Mouse (Mus musculus): Measurements from ENCODE around the gene Nmt1. TPM values are rescaled to one million over a fixed set of nuclear protein-coding genes. Genes with fewer than 3 reads are reported as not detected.

The Nmt1 gene
- polyA plus RNA-seq, 2 experiments, result 22.3 to 44.3 TPM

DNA sequence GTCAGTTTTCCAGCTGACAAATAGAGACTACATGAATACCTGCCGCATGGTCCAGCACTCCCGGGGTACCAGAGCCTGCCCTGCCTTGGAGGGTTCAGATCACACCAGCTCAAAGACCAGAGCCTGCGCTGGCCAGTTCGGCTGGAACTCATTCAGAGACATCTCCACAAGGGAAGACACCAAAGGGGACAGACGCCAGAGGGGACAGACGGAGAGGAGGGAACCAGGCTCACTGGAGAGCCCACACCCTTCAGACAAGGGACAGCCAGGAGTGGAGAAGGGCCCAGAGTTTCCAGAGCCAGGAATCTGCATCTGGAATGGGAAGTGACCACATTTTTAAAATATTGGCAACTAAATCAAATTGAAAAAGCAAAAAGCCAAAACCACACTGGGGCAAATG lies 53.6 kb downstream of the Nmt1 start:
- peaks cover 10% of the 10 kb centered on the region for H3K27me3 ChIP-seq (ENCODE audit: control insufficient read depth, insufficient read depth, low read length)
- no peak overlapping the region for H3K9ac ChIP-seq (replicated peaks)
- DNase-seq (ENCODE audit: low read depth in 3 of 3, low spot score in 3 of 3) (no peak), ATAC-seq (ENCODE audit: insufficient read depth) (no peak)
- TF ChIP-seq EP300 (IDR thresholded peaks at IDR 0.05; ENCODE audit: low read depth) (no peak), CTCF (IDR thresholded peaks at IDR 0.05; ENCODE audit: low read depth) (no peak)
- H3K4me1 ChIP-seq (replicated peaks; ENCODE audit: control insufficient read depth in 2 of 2, insufficient read depth in 2 of 2, low read length in 1 of 2), result no peaks in the 10 kb centered on the region
- no peak overlapping the region for H3K4me3 ChIP-seq (ENCODE audit: insufficient read depth in 1 of 2, low read depth in 2 of 2, low read length in 2 of 2)
- no peak overlapping the region for H3K4me2 ChIP-seq (ENCODE audit: low read depth)
- H3K9me3 ChIP-seq (ENCODE audit: control insufficient read depth, low read length), result no peaks in the 10 kb centered on the region
- no peaks in the 10 kb centered on the region for H3K36me3 ChIP-seq (replicated peaks; ENCODE audit: control insufficient read depth, insufficient read depth, low read depth)
- H3K27ac ChIP-seq, result no peak overlapping the region
- 66% methylated on average over 6 of the region's 6 CpGs for WGBS (ENCODE audit: insufficient replicate concordance)

DNA sequence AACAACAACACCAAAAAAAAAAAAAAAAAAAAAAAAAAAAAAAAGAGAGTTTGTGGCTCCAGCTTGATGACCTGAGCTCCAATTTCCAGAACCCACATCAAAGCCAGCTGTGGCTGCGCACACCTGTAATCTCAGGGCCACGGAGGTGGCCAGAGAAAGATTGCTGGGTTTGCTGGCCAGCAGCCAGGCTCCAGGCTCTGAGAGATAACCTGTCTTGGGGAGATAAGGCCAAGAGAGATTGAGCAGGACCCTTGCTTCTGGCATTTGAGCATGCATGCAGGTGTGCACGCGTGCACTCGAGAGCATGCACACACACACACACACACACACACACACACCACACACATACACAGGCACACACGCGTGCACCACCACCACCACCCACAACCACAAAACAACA lies 65.3 kb downstream of the Nmt1 start:
- TF ChIP-seq EP300 (IDR thresholded peaks at IDR 0.05; ENCODE audit: low read depth), result no peak
- TF ChIP-seq CTCF (IDR thresholded peaks at IDR 0.05; ENCODE audit: low read depth), result no peak
- Histone ChIP-seq H3K27me3 (ENCODE audit: control insufficient read depth, insufficient read depth, low read length) (no peaks in the 10 kb centered on the region; the same call in 1 of the 2 replicates), H3K4me3 (ENCODE audit: insufficient read depth in 1 of 2, low read depth in 2 of 2, low read length in 2 of 2) (no peak overlapping the region), H3K4me1 (replicated peaks; ENCODE audit: control insufficient read depth in 2 of 2, insufficient read depth in 2 of 2, low read length in 1 of 2) (no peaks in the 10 kb centered on the region), H3K27ac (no peak overlapping the region), H3K9me3 (ENCODE audit: control insufficient read depth, low read length) (no peaks in the 10 kb centered on the region), H3K4me2 (ENCODE audit: low read depth) (no peak overlapping the region), H3K36me3 (replicated peaks; ENCODE audit: control insufficient read depth, insufficient read depth, low read depth) (no peaks in the 10 kb centered on the region), H3K9ac (replicated peaks) (no peak overlapping the region)
- no peak for DNase-seq (ENCODE audit: low read depth in 3 of 3, low spot score in 3 of 3)
- no peak for ATAC-seq (ENCODE audit: insufficient read depth)
- 68% methylated on average over 7 of the region's 7 CpGs for WGBS (ENCODE audit: insufficient replicate concordance)

DNA sequence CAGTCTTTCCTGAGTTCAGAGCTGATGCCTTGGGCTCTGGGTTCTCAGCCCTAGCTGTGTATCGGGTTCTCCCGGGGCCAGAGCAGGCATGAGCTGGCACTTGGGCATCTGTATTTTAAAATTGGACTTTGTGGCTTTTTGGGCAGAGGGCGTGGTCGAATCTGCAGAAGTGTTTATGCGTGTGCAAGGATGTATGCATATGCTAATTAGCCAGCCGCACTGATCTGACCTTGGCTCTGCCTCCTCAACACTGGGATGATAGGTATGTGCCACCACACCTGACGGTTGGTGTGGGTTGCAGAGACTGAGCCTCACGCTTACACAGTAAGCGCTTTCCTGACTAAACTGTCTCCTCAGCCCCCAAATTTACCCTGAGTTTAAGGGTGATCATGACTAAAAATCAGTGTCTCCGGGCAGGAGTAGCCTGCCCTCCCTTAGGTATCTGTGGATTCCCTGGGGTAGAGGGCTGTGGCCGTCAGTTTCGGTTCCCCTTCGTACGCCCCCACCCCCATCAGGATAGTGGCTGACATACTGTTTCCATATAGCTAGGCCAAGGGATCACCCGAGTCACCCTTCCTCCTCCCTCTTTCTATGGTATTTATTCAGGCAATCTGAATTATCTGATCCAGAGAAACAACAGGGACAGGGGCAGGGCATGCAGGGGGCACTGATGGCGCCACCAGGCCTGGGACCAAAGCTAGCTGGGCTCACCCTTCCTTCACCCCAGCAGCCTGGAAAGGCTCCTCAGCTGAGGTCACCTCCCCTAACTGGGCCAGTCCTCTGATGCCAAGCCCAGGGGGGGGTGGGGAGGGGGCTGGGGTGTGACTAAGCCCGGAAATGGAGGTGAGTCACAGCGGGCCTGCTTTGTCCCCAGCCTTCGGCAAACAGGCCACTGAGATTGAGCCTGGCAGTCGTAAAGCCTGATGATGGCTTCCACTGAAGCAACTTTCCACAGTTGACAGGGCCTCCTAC lies 66.2 kb downstream of the Nmt1 start:
- Histone ChIP-seq H3K4me2 (ENCODE audit: low read depth) (no peak overlapping the region), H3K27me3 (ENCODE audit: control insufficient read depth, insufficient read depth, low read length) (no peaks in the 10 kb centered on the region; the same call in 1 of the 2 replicates), H3K9me3 (ENCODE audit: control insufficient read depth, low read length) (no peaks in the 10 kb centered on the region), H3K27ac (no peak overlapping the region), H3K9ac (replicated peaks) (no peak overlapping the region), H3K4me3 (ENCODE audit: insufficient read depth in 1 of 2, low read depth in 2 of 2, low read length in 2 of 2) (no peak overlapping the region), H3K4me1 (replicated peaks; ENCODE audit: control insufficient read depth in 2 of 2, insufficient read depth in 2 of 2, low read length in 1 of 2) (no peaks in the 10 kb centered on the region), H3K36me3 (replicated peaks; ENCODE audit: control insufficient read depth, insufficient read depth, low read depth) (no peaks in the 10 kb centered on the region)
- TF ChIP-seq EP300 (IDR thresholded peaks at IDR 0.05; ENCODE audit: low read depth), result no peak
- no peak for TF ChIP-seq CTCF (IDR thresholded peaks at IDR 0.05; ENCODE audit: low read depth)
- ATAC-seq (ENCODE audit: insufficient read depth) (no peak), DNase-seq (ENCODE audit: low read depth in 3 of 3, low spot score in 3 of 3) (no peak)
- 56% methylated on average over 20 of the region's 20 CpGs for WGBS (ENCODE audit: insufficient replicate concordance)

DNA sequence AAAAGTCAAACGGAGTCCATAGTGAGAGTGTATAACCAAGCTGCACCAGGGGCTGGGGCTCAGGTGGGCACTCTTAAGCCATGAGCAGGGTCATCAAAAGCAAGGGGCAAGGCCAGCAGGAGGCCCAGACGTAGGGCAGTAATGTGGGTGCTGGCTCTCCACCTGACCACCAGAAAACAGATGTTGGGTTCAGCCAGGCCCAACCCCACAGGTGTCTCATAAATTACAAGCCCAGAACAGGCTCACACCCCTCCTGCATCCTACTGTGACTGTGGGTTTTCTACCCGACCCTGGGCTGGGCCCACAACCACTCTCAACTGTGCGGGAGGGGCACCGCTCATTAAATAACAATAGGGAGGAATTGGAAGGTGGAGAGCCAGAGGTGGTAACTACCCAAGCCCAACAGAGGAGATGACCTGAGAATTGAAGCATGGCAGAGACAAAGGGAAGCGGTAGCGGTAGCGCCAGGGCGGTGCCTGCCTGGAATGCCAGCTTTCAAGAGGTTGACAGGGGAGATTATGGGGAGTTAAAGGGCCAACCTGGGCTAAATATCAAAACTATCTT lies 67.2 kb downstream of the Nmt1 start:
- no peak for TF ChIP-seq EP300 (IDR thresholded peaks at IDR 0.05; ENCODE audit: low read depth)
- TF ChIP-seq CTCF (IDR thresholded peaks at IDR 0.05; ENCODE audit: low read depth), result no peak
- ATAC-seq (ENCODE audit: insufficient read depth) (no peak), DNase-seq (ENCODE audit: low read depth in 3 of 3, low spot score in 3 of 3) (no peak)
- Histone ChIP-seq H3K4me3 (ENCODE audit: insufficient read depth in 1 of 2, low read depth in 2 of 2, low read length in 2 of 2) (no peak overlapping the region), H3K36me3 (replicated peaks; ENCODE audit: control insufficient read depth, insufficient read depth, low read depth) (no peaks in the 10 kb centered on the region), H3K27ac (no peak overlapping the region), H3K9me3 (ENCODE audit: control insufficient read depth, low read length) (no peaks in the 10 kb centered on the region), H3K27me3 (ENCODE audit: control insufficient read depth, insufficient read depth, low read length) (peaks cover 6% of the 10 kb centered on the region), H3K4me2 (ENCODE audit: low read depth) (no peak overlapping the region), H3K9ac (replicated peaks) (no peak overlapping the region), H3K4me1 (replicated peaks; ENCODE audit: control insufficient read depth in 2 of 2, insufficient read depth in 2 of 2, low read length in 1 of 2) (no peaks in the 10 kb centered on the region)
- 65% methylated on average over 9 of the region's 9 CpGs for WGBS (ENCODE audit: insufficient replicate concordance)

DNA sequence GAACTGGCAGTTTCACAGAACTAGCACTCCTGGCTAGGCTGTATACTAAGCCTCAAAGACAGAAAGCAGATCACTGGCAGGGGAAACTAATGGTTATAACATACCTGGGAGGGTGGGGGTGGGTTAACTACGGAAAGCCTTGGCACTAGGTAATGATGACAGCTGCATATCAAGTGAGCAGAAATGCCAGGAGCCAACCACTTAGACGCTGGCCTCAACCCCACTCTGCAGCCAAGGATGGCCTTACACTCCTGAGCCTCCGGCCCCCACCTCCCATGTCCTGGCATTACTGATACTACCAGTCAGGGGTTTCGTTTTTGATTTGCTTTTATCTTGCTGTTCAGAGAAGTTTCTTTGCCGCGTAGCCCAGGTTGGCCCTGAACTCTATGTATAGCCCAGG lies 67.8 kb downstream of the Nmt1 start:
- 71% methylated on average over 6 of the region's 6 CpGs for WGBS (ENCODE audit: insufficient replicate concordance)
- no peak for TF ChIP-seq EP300 (IDR thresholded peaks at IDR 0.05; ENCODE audit: low read depth)
- no peak for TF ChIP-seq CTCF (IDR thresholded peaks at IDR 0.05; ENCODE audit: low read depth)
- ATAC-seq (ENCODE audit: insufficient read depth) (no peak), DNase-seq (ENCODE audit: low read depth in 3 of 3, low spot score in 3 of 3) (no peak)
- Histone ChIP-seq H3K4me3 (ENCODE audit: insufficient read depth in 1 of 2, low read depth in 2 of 2, low read length in 2 of 2) (no peak overlapping the region), H3K36me3 (replicated peaks; ENCODE audit: control insufficient read depth, insufficient read depth, low read depth) (no peaks in the 10 kb centered on the region), H3K9me3 (ENCODE audit: control insufficient read depth, low read length) (no peaks in the 10 kb centered on the region), H3K4me2 (ENCODE audit: low read depth) (no peak overlapping the region), H3K9ac (replicated peaks) (no peak overlapping the region), H3K27me3 (ENCODE audit: control insufficient read depth, insufficient read depth, low read length) (peaks cover 12% of the 10 kb centered on the region), H3K27ac (no peak overlapping the region), H3K4me1 (replicated peaks; ENCODE audit: control insufficient read depth in 2 of 2, insufficient read depth in 2 of 2, low read length in 1 of 2) (no peaks in the 10 kb centered on the region)

All from liver, embryonic 14.5 days (tissue).